Mouse (Mus musculus) hindbrain, embryonic 10.5 days (tissue): ENCODE results near the gene Slc9a2. TPM values are rescaled to one million over a fixed set of nuclear protein-coding genes. Genes with fewer than 3 reads are reported as not detected.

ENCODE experiments used
- DNase-seq: peaks from one replicate; pipeline ENCODE4 v3.0.0-alpha.2; 2017; ENCODE audit warnings: low spot score
- H3K27ac ChIP-seq: fragments of 300-500 bp; sonication (generic); 2 replicates; pipeline ENCODE4 v1.5.1; 2016; ENCODE audit warnings: mild to moderate bottlenecking, moderate library complexity
- H3K27me3 ChIP-seq: fragments of 300-500 bp; sonication (generic); 2 replicates; pipeline ENCODE4 v1.6.1; 2016; ENCODE audit warnings: mild to moderate bottlenecking; ENCODE audit not compliant: poor library complexity, insufficient read depth, severe bottlenecking
- H3K36me3 ChIP-seq: fragments of 300-500 bp; sonication (generic); 2 replicates; pipeline ENCODE4 v1.6.1; 2016; ENCODE audit warnings: mild to moderate bottlenecking, moderate library complexity
- H3K4me1 ChIP-seq: fragments of 300-500 bp; sonication (generic); replicated peaks from 2 replicates; pipeline ENCODE4 v1.6.1; 2016; ENCODE audit warnings: mild to moderate bottlenecking
- H3K4me3 ChIP-seq: fragments of 300-500 bp; sonication (generic); 2 replicates; pipeline ENCODE4 v1.5.1; 2016; ENCODE audit warnings: mild to moderate bottlenecking, moderate library complexity
- H3K9me3 ChIP-seq: fragments of 300-500 bp; sonication (generic); 2 replicates; pipeline ENCODE4 v1.6.1; 2016; ENCODE audit warnings: mild to moderate bottlenecking, moderate library complexity
- WGBS: fragments of 180-500 bp; shearing (Covaris S2); methylation state at CpG from one replicate; pipeline ENCODE4 v1.1.7; 2016; 5-methylcytosine and 5-hydroxymethylcytosine counted together
- polyA plus RNA-seq: library from polyadenylated mRNA; unstranded; fragments of >200 nt; fragmentation: Nextera tagmentation; extraction: Ambion mirVana; gene quantifications from 2 replicates; pipeline ENCODE4 v1.2.1, GENCODE M21; 2016

Slc9a2 gene
- polyA plus RNA-seq, 1 experiment from 2014 or later = 0.04 TPM

GRCm38 (mm10) chr1:40670025-40670424 is 10.3 kb upstream of the Slc9a2 start:
- WGBS = 90% methylated on average over 3 of the region's 3 CpGs
- no peak overlapping the region for H3K27ac ChIP-seq
- no peaks in the 10 kb centered on the region for H3K27me3 ChIP-seq

GRCm38 (mm10) chr1:40671490-40671889 is 8.9 kb upstream of the Slc9a2 start:
- DNase-seq = no peak
- Histone ChIP-seq H3K27me3 (no peaks in the 10 kb centered on the region), H3K27ac (no peak overlapping the region), H3K36me3 (no peaks in the 10 kb centered on the region), H3K9me3 (no peaks in the 10 kb centered on the region), H3K4me1 (peaks cover 3% of the 10 kb centered on the region; the same call in 1 of the 2 replicates), H3K4me3 (no peak overlapping the region)
- 89% methylated on average over 4 of the region's 4 CpGs for WGBS

More at GRCm38 (mm10) chr1:40670025-40670424, 10.3 kb upstream of the Slc9a2 start:
- H3K4me3 ChIP-seq = no peak overlapping the region
- H3K36me3 ChIP-seq = no peaks in the 10 kb centered on the region
- H3K4me1 ChIP-seq = peaks cover 3% of the 10 kb centered on the region; the same call in 1 of the 2 replicates
- H3K9me3 ChIP-seq = no peaks in the 10 kb centered on the region
- no peak for DNase-seq

- Histone ChIP-seq H3K4me1 (peaks cover 21% of the 10 kb centered on the region), H3K4me3 (no peak overlapping the region), H3K36me3 (no peaks in the 10 kb centered on the region), H3K9me3 (no peaks in the 10 kb centered on the region), H3K27me3 (peaks cover 45% of the 10 kb centered on the region), H3K27ac (no peak overlapping the region)
- DNase-seq = no peak
- WGBS = 50% methylated on average over 5 of the region's 5 CpGs
Observed at GRCm38 (mm10) chr1:40677306-40677705, 3.1 kb upstream of the Slc9a2 start.

GRCm38 (mm10) chr1:40680868-40681698 is 709 bp downstream of the Slc9a2 start:
- Histone ChIP-seq H3K27me3 (peaks cover 68% of the 10 kb centered on the region), H3K27ac (peak overlapping the region; percentile 40)
- under 1% methylated on average over 89 of the region's 90 CpGs for WGBS

DNA sequence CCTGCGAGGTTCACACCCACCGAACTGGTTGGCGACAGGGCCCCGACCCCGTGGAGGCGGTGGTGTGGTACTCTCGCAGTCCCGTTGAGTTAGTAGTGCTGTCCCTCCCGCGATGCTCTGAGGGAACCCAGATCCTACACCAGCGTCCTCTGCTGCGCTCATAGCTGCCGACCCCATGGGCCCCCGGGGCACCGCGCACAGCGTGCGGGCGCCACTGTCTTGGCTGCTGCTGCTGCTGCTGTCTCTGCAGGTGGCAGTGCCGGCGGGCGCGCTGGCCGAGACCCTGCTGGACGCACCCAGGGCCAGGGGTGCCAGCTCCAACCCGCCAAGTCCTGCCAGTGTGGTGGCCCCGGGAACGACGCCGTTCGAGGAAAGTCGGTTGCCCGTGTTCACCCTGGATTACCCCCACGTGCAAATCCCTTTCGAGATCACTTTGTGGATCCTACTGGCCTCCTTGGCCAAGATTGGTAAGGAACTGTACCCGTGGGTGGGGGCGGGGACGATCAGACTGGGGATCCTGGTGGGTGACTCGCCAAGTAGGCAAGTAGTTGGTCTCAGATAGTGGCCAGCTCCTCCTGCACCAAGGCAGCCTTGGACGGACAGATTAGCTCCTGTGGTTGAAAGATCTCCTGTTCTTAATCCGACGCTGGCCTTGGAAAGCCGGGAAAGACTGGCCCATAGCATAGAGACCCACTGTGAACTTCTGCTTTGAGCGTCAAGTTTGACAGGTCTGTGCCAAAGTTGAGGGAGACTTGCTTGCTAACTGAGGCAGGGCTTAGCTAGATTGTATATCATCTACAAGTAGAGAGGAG is 1.5 kb downstream of the Slc9a2 start:
- 5% methylated on average over 44 of the region's 44 CpGs for WGBS
- peaks cover 68% of the 10 kb centered on the region for H3K27me3 ChIP-seq

More at GRCm38 (mm10) chr1:40680868-40681698, 709 bp downstream of the Slc9a2 start:
- Histone ChIP-seq H3K9me3 (no peaks in the 10 kb centered on the region), H3K36me3 (no peaks in the 10 kb centered on the region), H3K4me3 (peak overlapping the region; percentile 71), H3K4me1 (peaks cover 21% of the 10 kb centered on the region)
- peak; percentile 54 for DNase-seq

GRCm38 (mm10) chr1:40694296-40694695 is 13.9 kb downstream of the Slc9a2 start:
- H3K27me3 ChIP-seq = no peaks in the 10 kb centered on the region
- DNase-seq = no peak
- H3K4me1 ChIP-seq = 0 out of 2 replicates have a peak, but pooled peaks cover 4% of the 10 kb centered on the region
- H3K36me3 ChIP-seq = no peaks in the 10 kb centered on the region
- H3K4me3 ChIP-seq = no peak overlapping the region
- no peak overlapping the region for H3K27ac ChIP-seq
- 85% methylated on average over 13 of the region's 13 CpGs for WGBS
- H3K9me3 ChIP-seq = peaks cover 4% of the 10 kb centered on the region; the same call in 1 of the 2 replicates

More for the DNA sequence above, 1.5 kb downstream of the Slc9a2 start:
- Histone ChIP-seq H3K4me1 (peaks cover 21% of the 10 kb centered on the region), H3K9me3 (no peaks in the 10 kb centered on the region), H3K36me3 (no peaks in the 10 kb centered on the region), H3K4me3 (peak overlapping the region; percentile 71), H3K27ac (peak overlapping the region; percentile 40; the same call in 1 of the 2 replicates)
- peak; percentile 39 for DNase-seq

DNA sequence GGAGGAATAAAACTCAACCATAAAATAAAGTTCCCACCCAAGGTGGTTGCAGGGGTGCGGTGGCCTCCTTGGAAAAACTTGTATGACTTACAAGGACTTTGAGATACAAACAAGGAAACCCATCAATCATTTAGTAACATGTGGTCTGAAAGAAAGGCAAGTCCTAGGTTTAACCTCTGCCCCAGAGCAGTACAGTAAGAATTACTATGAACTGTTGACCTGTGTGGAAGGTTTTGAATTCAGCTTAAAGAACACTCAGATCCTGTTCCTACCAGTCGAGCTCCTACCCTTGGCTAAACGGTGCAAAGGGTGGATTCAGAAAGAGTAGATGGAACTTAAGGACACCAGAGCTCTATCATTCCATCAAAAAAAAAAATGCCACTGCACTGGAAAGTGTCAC is 16.1 kb downstream of the Slc9a2 start:
- Histone ChIP-seq H3K4me1 (0 out of 2 replicates have a peak, but pooled peaks cover 4% of the 10 kb centered on the region), H3K36me3 (no peaks in the 10 kb centered on the region), H3K4me3 (no peak overlapping the region), H3K27me3 (no peaks in the 10 kb centered on the region), H3K9me3 (peaks cover 4% of the 10 kb centered on the region; the same call in 1 of the 2 replicates), H3K27ac (no peak overlapping the region)
- WGBS = 89% methylated on average over 3 of the region's 3 CpGs
- DNase-seq = no peak

- WGBS = 93% methylated on average over 4 of the region's 4 CpGs
- no peaks in the 10 kb centered on the region for H3K9me3 ChIP-seq
- H3K4me1 ChIP-seq = no peaks in the 10 kb centered on the region
- H3K4me3 ChIP-seq = no peak overlapping the region
- DNase-seq = no peak
- H3K27me3 ChIP-seq = no peaks in the 10 kb centered on the region
- no peaks in the 10 kb centered on the region for H3K36me3 ChIP-seq
- no peak overlapping the region for H3K27ac ChIP-seq
Observed at GRCm38 (mm10) chr1:40705099-40705498, 24.7 kb downstream of the Slc9a2 start.

DNA sequence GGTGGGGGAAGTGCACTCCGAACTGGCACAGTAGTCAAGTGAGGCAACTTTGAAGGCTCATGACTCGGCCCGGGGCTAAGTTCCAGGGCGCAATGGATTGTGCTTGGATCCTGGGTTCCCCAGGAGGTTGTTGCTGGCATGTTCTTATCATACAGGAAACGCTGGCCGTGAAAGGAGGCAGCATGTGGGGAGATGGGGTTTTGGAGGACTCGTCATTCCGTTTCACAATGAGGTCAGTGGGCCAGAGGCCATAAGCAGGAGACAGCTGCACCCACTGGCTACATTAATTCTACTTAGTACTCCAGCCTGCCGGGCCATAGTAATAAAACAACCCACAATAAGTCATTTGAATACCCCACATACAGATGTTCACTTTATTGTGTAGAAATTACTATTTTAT is 34.6 kb downstream of the Slc9a2 start:
- 83% methylated on average over 9 of the region's 9 CpGs for WGBS
- Histone ChIP-seq H3K36me3 (no peaks in the 10 kb centered on the region), H3K27ac (no peak overlapping the region), H3K9me3 (no peaks in the 10 kb centered on the region), H3K27me3 (no peaks in the 10 kb centered on the region), H3K4me3 (no peak overlapping the region), H3K4me1 (no peaks in the 10 kb centered on the region)
- DNase-seq = no peak

DNA sequence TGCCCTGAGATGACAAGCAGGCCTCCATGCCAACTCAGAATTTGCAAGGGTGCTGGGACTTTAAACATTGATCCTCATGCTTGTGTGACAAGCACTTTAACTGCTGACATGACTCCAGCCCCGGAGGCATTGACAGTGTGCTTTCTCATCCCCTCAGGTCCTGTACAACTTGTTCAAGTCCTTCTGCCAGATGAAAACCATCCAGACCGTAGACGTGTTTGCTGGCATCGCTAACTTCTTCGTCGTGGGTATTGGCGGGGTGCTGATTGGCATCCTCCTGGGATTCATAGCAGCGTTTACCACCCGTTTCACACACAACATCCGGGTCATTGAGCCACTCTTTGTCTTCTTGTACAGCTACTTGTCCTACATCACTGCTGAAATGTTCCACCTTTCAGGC is 45.7 kb downstream of the Slc9a2 start:
- DNase-seq = no peak
- H3K36me3 ChIP-seq = no peaks in the 10 kb centered on the region
- H3K9me3 ChIP-seq = no peaks in the 10 kb centered on the region
- H3K4me3 ChIP-seq = no peak overlapping the region
- 0 out of 2 replicates have a peak, but pooled peaks cover 6% of the 10 kb centered on the region for H3K4me1 ChIP-seq
- WGBS = 90% methylated on average over 10 of the region's 10 CpGs
- no peak overlapping the region for H3K27ac ChIP-seq
- no peaks in the 10 kb centered on the region for H3K27me3 ChIP-seq

DNA sequence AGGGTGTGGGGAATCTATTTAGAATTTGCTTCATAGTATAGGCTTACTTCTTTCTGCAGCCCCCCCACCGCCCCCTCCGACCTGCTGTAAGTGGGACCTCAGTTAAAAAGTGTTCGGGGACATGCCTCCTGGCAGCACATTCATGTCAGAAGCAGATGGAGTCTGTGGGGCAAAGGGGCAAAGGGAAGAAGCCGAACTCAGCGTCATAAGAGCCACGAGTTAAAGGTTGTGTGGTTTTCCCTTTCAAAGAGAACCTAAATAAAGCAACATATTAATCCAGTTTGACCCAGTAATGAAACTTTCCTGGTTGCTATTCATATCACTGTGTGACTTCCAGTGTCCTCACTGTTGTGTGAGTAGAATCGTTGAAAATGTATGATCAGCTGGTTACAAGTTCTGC is 47.0 kb downstream of the Slc9a2 start:
- no peaks in the 10 kb centered on the region for H3K9me3 ChIP-seq
- H3K4me1 ChIP-seq = 0 out of 2 replicates have a peak, but pooled peaks cover 6% of the 10 kb centered on the region
- no peak for DNase-seq
- no peaks in the 10 kb centered on the region for H3K36me3 ChIP-seq
- H3K4me3 ChIP-seq = no peak overlapping the region
- 89% methylated on average over 7 of the region's 7 CpGs for WGBS
- H3K27ac ChIP-seq = no peak overlapping the region
- no peaks in the 10 kb centered on the region for H3K27me3 ChIP-seq

GRCm38 (mm10) chr1:40728636-40729035 is 48.3 kb downstream of the Slc9a2 start:
- WGBS = 88% methylated on average over 1 of the region's 1 CpGs
- no peak for DNase-seq
- H3K27ac ChIP-seq = no peak overlapping the region
- H3K36me3 ChIP-seq = no peaks in the 10 kb centered on the region
- H3K4me3 ChIP-seq = no peak overlapping the region
- H3K4me1 ChIP-seq = 0 out of 2 replicates have a peak, but pooled peaks cover 6% of the 10 kb centered on the region
- no peaks in the 10 kb centered on the region for H3K9me3 ChIP-seq
- H3K27me3 ChIP-seq = no peaks in the 10 kb centered on the region
